Mouse (Mus musculus) urinary bladder, postnatal 14 days (tissue): ENCODE data around the gene Llph.
A peak's percentile ranks its signal among the peaks of the same experiment; 100 is the strongest.

Experiments used
- DNase-seq: peaks from one replicate; pipeline ENCODE4 v3.0.0; 2021; ENCODE audit warnings: low spot score

The Llph gene

GRCm38 (mm10) chr10:120219578-120220359 lies 7.1 kb upstream of the Llph start:
- DNase-seq, result peak; percentile 16

- DNase-seq, result no peak
Measured at GRCm38 (mm10) chr10:120220776-120221175, 6.1 kb upstream of the Llph start.

GRCm38 (mm10) chr10:120231718-120232117 lies 4.8 kb downstream of the Llph start:
- DNase-seq, result peak; percentile 75

DNA sequence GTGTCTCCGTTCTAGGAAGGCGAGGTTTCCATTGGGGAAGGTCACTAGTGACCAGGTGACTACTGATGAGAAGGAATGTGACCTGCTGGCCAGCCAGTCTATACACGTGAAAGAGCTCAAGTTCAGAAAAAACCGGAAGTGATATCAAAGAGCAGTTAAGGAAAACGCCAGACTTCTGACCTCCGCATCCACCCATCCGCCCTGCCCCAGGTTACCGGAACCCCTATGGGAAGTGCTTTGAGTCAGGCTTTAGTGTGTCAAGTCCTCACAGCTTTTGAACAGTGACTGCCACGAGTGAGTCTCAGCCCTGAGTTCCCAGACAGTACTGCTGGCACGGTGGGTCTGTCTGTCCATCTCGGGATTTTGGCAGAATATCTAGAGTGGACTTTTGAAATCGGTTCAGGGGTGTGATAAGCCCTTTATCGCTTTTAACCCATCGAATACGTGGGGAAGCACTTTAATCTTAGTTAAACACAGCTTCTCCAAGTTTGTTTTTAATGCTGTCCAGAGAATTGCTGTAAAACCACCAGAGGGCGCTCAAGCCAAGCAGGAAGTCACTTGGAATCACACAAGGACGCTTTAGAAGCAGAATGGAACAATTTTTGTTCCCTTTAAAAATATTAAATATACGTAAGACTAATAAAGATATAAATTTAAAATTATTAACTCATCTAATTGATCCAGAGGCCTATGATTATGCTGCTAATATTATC lies 6.9 kb downstream of the Llph start:
- DNase-seq, result peak; percentile 60

DNA sequence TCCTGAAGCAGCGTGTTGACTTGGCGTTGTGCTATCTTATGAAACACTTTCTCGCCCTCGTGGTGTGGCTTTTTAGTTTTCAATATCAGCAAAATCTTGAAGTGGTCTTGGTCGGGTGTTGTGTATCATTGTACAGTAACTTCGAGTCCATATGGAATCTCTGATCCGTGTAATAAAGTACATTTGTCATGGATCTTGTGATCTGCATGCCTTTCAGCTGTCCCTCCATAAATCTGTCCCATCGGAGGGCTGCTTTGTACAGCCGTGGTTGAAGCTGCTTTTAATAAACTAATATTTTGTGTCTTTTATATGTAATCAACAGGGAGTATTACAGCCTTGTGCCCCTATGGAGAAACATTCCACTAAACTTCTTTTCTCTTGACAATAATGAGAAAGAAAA lies 10.0 kb downstream of the Llph start:
- no peak for DNase-seq

- DNase-seq, result no peak
Measured at GRCm38 (mm10) chr10:120238241-120238640, 11.4 kb downstream of the Llph start.

DNA sequence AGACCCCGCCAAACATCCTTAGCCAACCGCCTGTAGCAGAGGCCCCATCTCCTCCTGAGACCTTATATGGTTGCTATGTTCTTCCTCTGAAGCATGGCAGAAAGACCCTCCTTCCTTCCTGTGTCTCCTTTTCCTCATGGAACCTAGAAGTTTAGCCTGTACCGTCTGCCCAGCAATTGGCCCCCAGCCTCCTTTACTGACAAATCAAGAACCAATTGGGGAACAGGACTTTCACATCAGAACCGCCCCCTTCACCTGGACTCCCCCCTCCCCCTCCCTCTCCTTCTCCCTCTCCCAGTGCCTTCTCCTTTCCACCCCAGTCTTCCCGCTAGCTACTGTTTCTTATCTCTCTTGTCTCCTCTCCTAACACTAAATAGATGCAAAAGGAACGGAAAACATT lies 12.6 kb downstream of the Llph start:
- DNase-seq, result no peak

- DNase-seq, result no peak
Measured at GRCm38 (mm10) chr10:120242421-120242820, 15.6 kb downstream of the Llph start.

GRCm38 (mm10) chr10:120245681-120246080 lies 18.8 kb downstream of the Llph start:
- DNase-seq, result no peak

- DNase-seq, result peak; percentile 43
Measured at GRCm38 (mm10) chr10:120246994-120247750, 20.3 kb downstream of the Llph start.

- DNase-seq, result no peak
Measured at GRCm38 (mm10) chr10:120250911-120251683, 24.2 kb downstream of the Llph start.

DNA sequence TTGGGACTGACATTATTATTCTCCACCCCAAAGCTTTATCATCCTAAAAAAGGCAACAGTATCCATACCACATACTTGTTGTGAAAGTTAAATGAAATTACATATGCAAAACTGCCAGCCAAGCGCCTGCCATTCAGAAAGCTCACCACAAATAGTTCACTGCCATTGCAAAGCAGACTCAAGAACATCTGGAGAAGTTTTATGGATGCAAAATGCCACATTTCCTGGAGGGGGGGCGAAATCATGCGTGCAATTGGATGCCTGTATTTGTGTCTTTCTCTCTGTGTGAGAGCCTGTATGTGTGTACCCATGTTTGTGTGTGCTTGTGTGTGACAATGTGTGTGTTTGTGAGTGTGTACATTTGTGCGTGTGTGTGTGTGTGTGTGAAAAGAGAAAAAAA lies 24.9 kb downstream of the Llph start:
- no peak for DNase-seq

- no peak for DNase-seq
Measured at GRCm38 (mm10) chr10:120252800-120253199, 25.9 kb downstream of the Llph start.

DNA sequence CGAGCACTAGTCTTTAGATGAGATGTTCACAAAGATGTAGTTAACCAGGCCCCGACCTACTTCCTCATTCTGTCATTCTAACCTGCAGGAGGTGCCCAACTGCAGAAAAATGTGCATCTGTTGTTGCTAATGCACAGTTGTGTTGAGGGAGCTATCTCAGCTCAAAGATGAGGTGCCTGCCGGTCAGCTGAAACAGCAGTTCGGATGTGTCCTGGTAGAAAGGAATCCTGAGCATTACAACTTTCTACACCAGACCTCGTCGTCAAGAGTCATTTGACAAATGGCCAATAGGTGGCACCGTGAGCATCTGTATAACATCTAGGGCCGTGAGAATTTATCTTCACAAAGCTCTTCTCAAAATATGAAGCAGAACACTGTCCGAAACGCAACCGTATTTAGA lies 30.4 kb downstream of the Llph start:
- peak; percentile 50 for DNase-seq

DNA sequence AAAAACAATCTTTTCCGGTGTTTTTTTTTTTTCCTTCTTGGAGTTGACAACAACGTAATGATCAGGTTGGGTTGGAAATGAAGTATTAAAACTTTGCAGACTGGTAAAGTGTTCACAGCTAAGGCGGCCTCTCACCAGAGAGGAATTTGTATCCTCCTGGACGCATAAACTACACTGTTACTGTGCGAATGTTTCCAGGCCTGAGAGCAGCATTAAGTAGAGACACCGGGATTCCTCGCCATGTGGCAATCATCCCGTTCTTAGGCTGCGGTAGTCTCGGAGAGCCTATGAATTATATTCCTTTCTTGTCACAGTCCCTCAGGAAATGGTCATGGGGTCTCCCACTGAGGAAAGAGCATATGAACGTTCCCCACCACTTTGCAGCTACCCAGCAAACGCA lies 40.9 kb downstream of the Llph start:
- no peak for DNase-seq

- DNase-seq, result no peak
Measured at GRCm38 (mm10) chr10:120269946-120270345, 43.1 kb downstream of the Llph start.

- DNase-seq, result peak; percentile 45
Measured at GRCm38 (mm10) chr10:120270777-120271176, 43.9 kb downstream of the Llph start.

DNA sequence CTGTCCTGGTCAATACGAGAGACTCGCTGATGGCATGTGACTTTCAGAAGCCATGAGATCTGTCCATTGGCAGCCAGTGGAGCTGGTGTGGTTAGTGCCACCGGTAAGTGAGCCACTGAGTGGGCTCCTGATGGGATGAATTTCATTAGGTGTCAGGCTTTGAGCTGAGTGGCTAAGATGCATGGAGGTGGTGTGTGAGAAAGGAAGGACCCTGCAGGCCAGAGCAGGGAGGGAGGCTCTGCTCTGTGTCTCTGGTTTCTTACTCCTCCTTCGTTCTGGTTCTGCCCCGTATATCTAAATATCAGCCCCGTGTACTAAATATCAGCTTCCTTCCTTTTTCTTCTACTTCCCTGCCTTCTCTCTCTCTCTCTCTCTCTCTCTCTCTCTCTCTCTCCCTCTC lies 44.4 kb downstream of the Llph start:
- no peak for DNase-seq

DNA sequence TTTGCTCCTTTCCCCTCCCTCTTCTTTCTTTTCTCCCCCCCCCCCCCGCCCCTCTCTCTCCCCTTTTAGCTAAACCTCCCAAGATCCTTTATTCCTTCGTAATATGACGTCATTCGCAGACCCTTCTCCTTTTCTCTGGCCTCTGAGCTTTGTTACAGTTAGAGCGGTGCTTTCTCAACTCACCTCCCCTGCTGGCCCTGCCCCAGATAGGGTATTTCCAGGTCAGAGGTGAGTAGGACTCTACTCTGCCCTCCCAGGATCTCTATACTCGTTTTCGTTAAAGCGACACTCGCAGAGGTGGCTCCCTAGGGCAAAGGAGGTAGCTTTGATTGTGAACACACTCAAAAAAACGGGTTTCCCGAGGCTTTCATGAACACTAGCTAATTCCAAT lies 45.0 kb downstream of the Llph start:
- DNase-seq, result no peak

DNA sequence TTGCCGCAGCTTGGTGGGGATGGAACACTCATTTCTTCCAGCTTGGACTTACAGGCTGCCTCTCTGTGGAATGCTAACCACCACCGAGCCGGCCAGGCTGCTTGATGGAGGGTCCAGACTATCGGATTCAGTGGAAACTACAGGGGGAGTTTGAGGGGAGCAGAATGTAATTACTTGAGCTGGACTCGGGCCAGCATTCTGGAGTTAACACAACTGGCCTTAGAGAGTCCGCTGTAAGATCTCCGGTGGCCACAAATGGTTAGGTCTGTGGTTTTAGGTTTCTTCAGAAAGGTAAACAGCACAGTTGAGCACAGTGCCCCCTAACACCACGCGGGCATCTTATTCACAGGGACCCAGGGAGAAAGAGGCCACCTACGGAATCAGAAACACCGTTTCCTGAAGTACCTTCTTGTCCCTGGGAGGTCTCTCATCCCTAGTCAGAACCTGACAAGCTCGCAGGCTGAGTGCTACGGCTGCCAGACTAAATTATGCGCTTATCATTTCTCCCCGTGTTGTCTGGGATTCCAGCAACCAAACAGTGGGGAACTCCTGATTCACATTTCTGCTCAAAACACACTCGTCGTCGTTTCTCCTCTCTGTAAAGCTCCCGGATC lies 45.5 kb downstream of the Llph start:
- DNase-seq, result no peak

GRCm38 (mm10) chr10:120273335-120273734 lies 46.5 kb downstream of the Llph start:
- no peak for DNase-seq
